Mouse (Mus musculus) liver, adult 2 months (tissue): ENCODE data around the gene C87436. TPM values are rescaled to one million over a fixed set of nuclear protein-coding genes. Genes with fewer than 3 reads are reported as not detected.

Experiments
- DNase-seq: peaks from one replicate; pipeline ENCODE4 v3.0.0-alpha.2; 2011; ENCODE audit warnings: low read depth, low spot score; ENCODE audit errors: extremely low read depth
- H3K27ac ChIP-seq: fragments of 200-500 bp; replicated peaks from 2 replicates; pipeline ENCODE4 v1.5.1; 2012; ENCODE audit warnings: low read depth, mild to moderate bottlenecking, control low read depth, inconsistent platforms, low read length; ENCODE audit not compliant: insufficient read depth
- H3K27me3 ChIP-seq: fragments of 200-500 bp; 2 replicates; pipeline ENCODE4 v1.6.1; 2012; ENCODE audit warnings: mild to moderate bottlenecking, moderate library complexity, low read length, inconsistent platforms; ENCODE audit not compliant: control insufficient read depth, insufficient read depth
- H3K36me3 ChIP-seq: fragments of 200-500 bp; 2 replicates; pipeline ENCODE4 v1.6.1; 2012; ENCODE audit warnings: low read length, inconsistent platforms; ENCODE audit not compliant: control insufficient read depth, insufficient read depth
- H3K4me1 ChIP-seq: fragments of 200-500 bp; 2 replicates; pipeline ENCODE4 v1.6.1; 2011; ENCODE audit warnings: low read length; ENCODE audit not compliant: control insufficient read depth, insufficient read depth
- H3K4me3 ChIP-seq: fragments of 200-500 bp; 2 replicates; pipeline ENCODE4 v1.5.1; 2011; ENCODE audit warnings: low read depth, mild to moderate bottlenecking, control low read depth, low read length, moderate library complexity; ENCODE audit not compliant: insufficient read depth
- H3K79me2 ChIP-seq: fragments of 200-500 bp; 2 replicates; pipeline ENCODE4 v1.6.1; 2012; ENCODE audit warnings: inconsistent platforms, mild to moderate bottlenecking, low read length, moderate library complexity; ENCODE audit not compliant: control insufficient read depth, insufficient read depth
- H3K9ac ChIP-seq: fragments of 200-500 bp; 2 replicates; pipeline ENCODE4 v1.6.1; 2012; ENCODE audit warnings: low read depth, mild to moderate bottlenecking, control low read depth, inconsistent platforms, low read length
- CTCF ChIP-seq: fragments of 200-500 bp; IDR thresholded peaks from 2 replicates; pipeline ENCODE4 v1.5.1; 2011; ENCODE audit warnings: low read depth, low read length, control low read depth
- POLR2A ChIP-seq: fragments of 200-500 bp; IDR thresholded peaks from 2 replicates; pipeline ENCODE4 v1.6.1; 2011; ENCODE audit warnings: low read length, control low read depth; ENCODE audit not compliant: insufficient read depth; ENCODE audit errors: extremely low read depth
- WGBS: fragments of 180-500 bp; shearing (Covaris S2); methylation state at CpG from one replicate; pipeline ENCODE4 v1.1.7; 2018; 5-methylcytosine and 5-hydroxymethylcytosine counted together
- polyA plus RNA-seq: library from polyadenylated mRNA; depleted of rRNA; stranded (reverse); fragments of >200 nt; gene quantifications from 2 replicates; pipeline ENCODE4 v1.2.3, GENCODE M21; 2012; rRNA removed
- total RNA-seq: library from RNA; depleted of rRNA; stranded (reverse); fragments of >200 nt; gene quantifications from 2 replicates; pipeline ENCODE4 v1.2.3, GENCODE M21; 2014; rRNA removed

C87436 gene
- total and polyA plus RNA-seq, 2 experiments: 7.6 to 10.1 TPM

DNA sequence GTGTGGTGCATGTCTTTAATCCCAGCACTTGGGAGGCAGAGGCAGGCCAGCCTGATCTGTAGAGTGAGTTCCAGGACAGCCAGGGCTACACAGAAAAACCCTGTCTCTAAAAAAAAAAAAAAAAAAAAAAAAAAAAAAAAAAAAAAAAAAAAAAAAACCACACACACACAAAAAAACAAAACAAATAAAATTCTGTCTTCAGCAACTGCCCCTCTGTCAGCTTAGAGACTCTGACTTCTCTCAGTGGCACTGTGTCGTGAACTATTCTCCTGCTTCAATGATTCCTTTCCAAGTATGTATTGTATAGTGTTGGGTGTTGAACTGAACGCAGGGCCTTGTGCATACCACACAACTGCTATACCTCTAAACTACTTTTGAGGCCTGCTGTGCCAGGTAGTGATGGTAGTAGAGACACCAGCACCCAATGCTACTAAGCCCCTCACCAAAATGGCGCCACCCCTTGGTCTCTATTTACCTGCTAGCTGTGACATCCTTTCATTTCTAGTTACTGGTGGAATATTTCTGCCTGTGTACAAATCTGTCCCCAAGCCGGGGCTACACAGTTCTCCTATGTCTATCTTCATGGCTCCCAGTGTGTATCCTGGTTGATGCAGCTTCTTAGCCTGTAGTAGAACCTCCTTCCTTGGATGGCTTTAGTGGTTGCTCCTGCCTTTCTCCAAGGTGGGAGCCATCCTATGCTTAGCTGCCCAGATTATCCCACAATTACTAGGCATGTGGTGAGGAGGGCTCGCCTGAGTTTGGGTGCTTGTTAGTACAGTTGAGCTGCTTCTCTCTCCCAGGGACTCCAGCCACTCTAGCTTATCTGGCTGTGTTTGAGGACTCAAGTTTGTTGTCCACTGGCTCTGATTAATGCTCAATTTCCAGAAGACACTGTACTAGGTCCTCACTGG is 84.1 kb downstream of the C87436 start:
- no peak for DNase-seq
- WGBS: 87% methylated on average over 5 of the region's 5 CpGs
- Histone ChIP-seq H3K4me1 (peaks cover 6% of the 10 kb centered on the region), H3K79me2 (peaks cover 12% of the 10 kb centered on the region; the same call in 1 of the 2 replicates), H3K9ac (no peak overlapping the region), H3K27ac (no peak overlapping the region), H3K4me3 (no peak overlapping the region), H3K36me3 (peaks cover 2% of the 10 kb centered on the region; the same call in 1 of the 2 replicates), H3K27me3 (no peaks in the 10 kb centered on the region)
- TF ChIP-seq CTCF: no peak
- no peak for TF ChIP-seq POLR2A

Other genes with a start within 250 kb of the C87436 start
- 6.3 and 8.5 TPM in 2 replicates for gene Tgfa, start 243.2 kb upstream of the C87436 start, total RNA-seq
- gene Tgfa, start 243.2 kb upstream of the C87436 start, polyA plus RNA-seq: 13.3 and 14.3 TPM in 2 replicates
- gene Fam136a, start 72.7 kb upstream of the C87436 start, total RNA-seq: 77.9 and 83.2 TPM in 2 replicates
- 40.1 and 41.8 TPM in 2 replicates for gene Fam136a, start 72.7 kb upstream of the C87436 start, polyA plus RNA-seq
- gene Snrpg, start 67.1 kb upstream of the C87436 start, total RNA-seq: 12.6 and 18.5 TPM in 2 replicates
- gene Snrpg, start 67.1 kb upstream of the C87436 start, polyA plus RNA-seq: 25.9 and 37.9 TPM in 2 replicates
- gene Pcyox1, start 41.2 kb upstream of the C87436 start, total RNA-seq: 96.5 and 102 TPM in 2 replicates
- gene Pcyox1, start 41.2 kb upstream of the C87436 start, polyA plus RNA-seq: 60.4 and 74.6 TPM in 2 replicates
- 10.9 and 13.6 TPM in 2 replicates for gene Tia1, start 34.2 kb upstream of the C87436 start, total RNA-seq
- gene Tia1, start 34.2 kb upstream of the C87436 start, polyA plus RNA-seq: 2.7 and 4.0 TPM in 2 replicates
- 0.83 TPM in 1 of 2 replicates, not detected in the other for gene Gm44790, start 11.7 kb upstream of the C87436 start, total RNA-seq
- gene Gm44790, start 11.7 kb upstream of the C87436 start, polyA plus RNA-seq: 1.5 and 4.0 TPM in 2 replicates
- gene Pcbp1, start 87.9 kb downstream of the C87436 start, total RNA-seq: 38.2 and 59.7 TPM in 2 replicates
- gene Pcbp1, start 87.9 kb downstream of the C87436 start, polyA plus RNA-seq: 119 and 138 TPM in 2 replicates
- not detected in 2 replicates for gene Asprv1, start 189.8 kb downstream of the C87436 start, total RNA-seq
- 0.07 and 0.10 TPM in 2 replicates for gene Asprv1, start 189.8 kb downstream of the C87436 start, polyA plus RNA-seq
- 2.0 and 2.6 TPM in 2 replicates for gene Mxd1, start 230.8 kb downstream of the C87436 start, total RNA-seq
- gene Mxd1, start 230.8 kb downstream of the C87436 start, polyA plus RNA-seq: 2.7 and 2.8 TPM in 2 replicates
- 14.3 and 18.7 TPM in 2 replicates for gene Snrnp27, start 246.1 kb downstream of the C87436 start, total RNA-seq
- gene Snrnp27, start 246.1 kb downstream of the C87436 start, polyA plus RNA-seq: 6.6 and 8.6 TPM in 2 replicates